ENCODE assay signal across 8 mouse cellular contexts in genomic region chr3:137293174-137293591, GRCm38 (mm10). TPM values are rescaled to one million over a fixed set of nuclear protein-coding genes. Genes with fewer than 3 reads are reported as not detected.
DNase-seq lines count a peak whose midpoint lies in the region; ATAC-seq lines count a peak whose summit lies in the region.

No protein-coding gene starts in this region.

- no peaks in the 10 kb centered on the region for H3K27me3 ChIP-seq in heart, embryonic 11.5 days (ENCODE audit: control insufficient read depth, insufficient read depth, low read length)
- H3K27me3 ChIP-seq in splenic B cell, adult 2 months (ENCODE audit: control insufficient read depth, insufficient read depth, low read length, poor library complexity, severe bottlenecking) = no peaks in the 10 kb centered on the region
- no peaks in the 10 kb centered on the region for H3K27me3 ChIP-seq in hindbrain, embryonic 13.5 days
- H3K27me3 ChIP-seq in intestine, embryonic 15.5 days (replicated peaks) = no peaks in the 10 kb centered on the region

- peaks cover 2% of the 10 kb centered on the region; the same call in 1 of the 2 replicates for H3K4me1 ChIP-seq in heart, embryonic 11.5 days (ENCODE audit: control insufficient read depth, insufficient read depth, low read length)
- no peaks in the 10 kb centered on the region for H3K4me1 ChIP-seq in hindbrain, embryonic 13.5 days (replicated peaks)
- no peaks in the 10 kb centered on the region for H3K4me1 ChIP-seq in intestine, embryonic 15.5 days (replicated peaks)

- peak; percentile 77 for ATAC-seq in heart, embryonic 11.5 days (replicated peaks; ENCODE audit: insufficient number of reproducible peaks, low FRiP score, low TSS enrichment)
- ATAC-seq in hindbrain, embryonic 13.5 days (ENCODE audit: low FRiP score) = no peak
- ATAC-seq in intestine, embryonic 15.5 days = no peak

- H3K36me3 ChIP-seq in heart, embryonic 11.5 days (ENCODE audit: control insufficient read depth, insufficient read depth, low read length) = no peaks in the 10 kb centered on the region
- no peaks in the 10 kb centered on the region for H3K36me3 ChIP-seq in splenic B cell, adult 2 months (ENCODE audit: control insufficient read depth, insufficient read depth, low read length, poor library complexity, severe bottlenecking)
- H3K36me3 ChIP-seq in hindbrain, embryonic 13.5 days = no peaks in the 10 kb centered on the region
- H3K36me3 ChIP-seq in intestine, embryonic 15.5 days = no peaks in the 10 kb centered on the region

- peak overlapping the region; percentile 70 for H3K27ac ChIP-seq in heart, embryonic 11.5 days (ENCODE audit: low read depth, low read length)
- H3K27ac ChIP-seq in hindbrain, embryonic 13.5 days = no peak overlapping the region
- no peak overlapping the region for H3K27ac ChIP-seq in intestine, embryonic 15.5 days

- DNase-seq in spleen, postnatal 36 days (ENCODE audit: low spot score in 2 of 2) = peak; percentile 4 to 15
- no peak for DNase-seq in spleen, postnatal 14 days (ENCODE audit: low spot score in 2 of 2)
- peak; percentile 25 for DNase-seq in kidney, postnatal 14 days
- DNase-seq in splenic B cell, adult 2 months (ENCODE audit: low read depth, low spot score) = peak; percentile 57
- no peak for DNase-seq in gastrocnemius, adult 8-10 months (ENCODE audit: low spot score in 2 of 2)

- WGBS in heart, embryonic 11.5 days (ENCODE audit: insufficient replicate concordance) = 12% methylated on average over 6 of the region's 6 CpGs
- 74% methylated on average over 6 of the region's 6 CpGs for WGBS in hindbrain, embryonic 13.5 days
- WGBS in intestine, embryonic 15.5 days = 58% methylated on average over 6 of the region's 6 CpGs

- no peak overlapping the region for H3K4me3 ChIP-seq in heart, embryonic 11.5 days (ENCODE audit: low read depth, low read length)
- no peak overlapping the region for H3K4me3 ChIP-seq in hindbrain, embryonic 13.5 days
- H3K4me3 ChIP-seq in intestine, embryonic 15.5 days (replicated peaks) = no peak overlapping the region

- H3K9ac ChIP-seq in heart, embryonic 11.5 days (ENCODE audit: low read depth, low read length) = no peak overlapping the region
- H3K9ac ChIP-seq in hindbrain, embryonic 13.5 days = no peak overlapping the region
- no peak overlapping the region for H3K9ac ChIP-seq in intestine, embryonic 15.5 days

- no peaks in the 10 kb centered on the region for H3K9me3 ChIP-seq in heart, embryonic 11.5 days (replicated peaks; ENCODE audit: control insufficient read depth, low read length)
- no peaks in the 10 kb centered on the region for H3K9me3 ChIP-seq in hindbrain, embryonic 13.5 days
- H3K9me3 ChIP-seq in intestine, embryonic 15.5 days = no peaks in the 10 kb centered on the region

- peak overlapping the region; percentile 49 for H3K4me2 ChIP-seq in heart, embryonic 11.5 days
- H3K4me2 ChIP-seq in hindbrain, embryonic 13.5 days = no peak overlapping the region
- no peak overlapping the region for H3K4me2 ChIP-seq in intestine, embryonic 15.5 days (replicated peaks)

RNA-seq across cellular contexts. Expression of gene Emcn, which starts 47.7 kb away (rescaled TPM):
- 72.9 and 84.0 TPM in 2 replicates for polyA plus RNA-seq in heart, embryonic 11.5 days (2014; fragmentation: Nextera tagmentation; extraction: Ambion mirVana)
- 15.0 and 15.5 TPM in 2 replicates for polyA plus RNA-seq in hindbrain, embryonic 13.5 days (2015; fragmentation: Nextera tagmentation; extraction: Ambion mirVana)
- polyA plus RNA-seq in intestine, embryonic 15.5 days (2015; fragmentation: Nextera tagmentation; extraction: Ambion mirVana) = 21.9 and 24.4 TPM in 2 replicates
- total RNA-seq in gastrocnemius, adult 8-10 months (2022) = 1 to 10 TPM; 6.9 to 9.8 (median 7.8) TPM

Comparison
In these comparisons a context has a peak if more than half of its experiments do, and no peak if none do; other contexts are left out.
1. DNase-seq: peak in spleen, postnatal 36 days (2 of 2), kidney, postnatal 14 days (single experiment) and splenic B cell, adult 2 months (single experiment); none in spleen, postnatal 14 days (0 of 2) and gastrocnemius, adult 8-10 months (0 of 2).